Mouse (Mus musculus) hindbrain, postnatal 0 days (tissue): ENCODE results near the gene Ibsp. TPM values are rescaled to one million over a fixed set of nuclear protein-coding genes. Genes with fewer than 3 reads are reported as not detected.
A peak's percentile ranks its signal among the peaks of the same experiment; 100 is the strongest.

Experiments used
- ATAC-seq: fragments of 200-750 bp; cut with Nextera tagmentation; 2 replicates; pipeline ENCODE4 v1.8.0; 2017; ENCODE audit warnings: mild to moderate bottlenecking, moderate TSS enrichment, moderate library complexity
- DNase-seq: peaks from one replicate; pipeline ENCODE4 v3.0.0-alpha.2; 2015; ENCODE audit warnings: low spot score
- H3K27ac ChIP-seq: fragments of 300-500 bp; sonication (generic); 2 replicates; pipeline ENCODE4 v1.5.1; 2014; ENCODE audit warnings: mild to moderate bottlenecking
- H3K27me3 ChIP-seq: fragments of 300-500 bp; sonication (generic); 2 replicates; pipeline ENCODE4 v1.6.1; 2014; ENCODE audit warnings: low read length, mixed read lengths; ENCODE audit not compliant: insufficient read depth
- H3K36me3 ChIP-seq: fragments of 300-500 bp; sonication (generic); 2 replicates; pipeline ENCODE4 v1.6.1; 2014; ENCODE audit warnings: low read length, mixed read lengths; ENCODE audit not compliant: insufficient read depth
- H3K4me1 ChIP-seq: fragments of 300-500 bp; sonication (generic); 2 replicates; pipeline ENCODE4 v1.6.1; 2014; ENCODE audit warnings: antibody characterized with exemption, low read length, mixed read lengths; ENCODE audit not compliant: insufficient read depth
- H3K4me2 ChIP-seq: fragments of 300-500 bp; sonication (generic); 2 replicates; pipeline ENCODE4 v1.6.1; 2014; ENCODE audit warnings: low read depth, mild to moderate bottlenecking, low read length, moderate library complexity, mixed read lengths
- H3K4me3 ChIP-seq: fragments of 300-500 bp; sonication (generic); 2 replicates; pipeline ENCODE4 v1.5.1; 2014; ENCODE audit warnings: low read length
- H3K9ac ChIP-seq: fragments of 300-500 bp; sonication (generic); replicated peaks from 2 replicates; pipeline ENCODE4 v1.6.1; 2014; ENCODE audit warnings: mild to moderate bottlenecking, low read length, moderate library complexity, mixed read lengths
- H3K9me3 ChIP-seq: fragments of 300-500 bp; sonication (generic); 2 replicates; pipeline ENCODE4 v1.6.1; 2016; ENCODE audit warnings: low read length, mixed read lengths
- CTCF ChIP-seq: IDR thresholded peaks from 2 replicates; pipeline ENCODE4 v1.5.1; 2016; ENCODE audit warnings: antibody characterized with exemption, control low read depth, low read depth
- WGBS: fragments of 180-500 bp; shearing (Covaris S2); extraction: QIAGEN DNeasy Blood & Tissue Kit; methylation state at CpG from one replicate; pipeline ENCODE4 v1.1.7; 2014; 5-methylcytosine and 5-hydroxymethylcytosine counted together
- polyA plus RNA-seq: library from polyadenylated mRNA; unstranded; fragments of >200 nt; fragmentation: Nextera tagmentation; extraction: Ambion mirVana; gene quantifications from 2 replicates; pipeline ENCODE4 v1.2.1, GENCODE M21; 2015
- total RNA-seq: library from RNA; depleted of rRNA; stranded (reverse); fragments of >200 nt; gene quantifications from 2 replicates; pipeline ENCODE4 v1.2.3, GENCODE M21; 2014

Ibsp gene
- total and polyA plus RNA-seq, 2 experiments from 2014 or later: 0.20 to 0.37 TPM

- Histone ChIP-seq H3K9me3 (no peaks in the 10 kb centered on the region), H3K36me3 (no peaks in the 10 kb centered on the region), H3K4me3 (no peak overlapping the region), H3K27ac (no peak overlapping the region), H3K27me3 (no peaks in the 10 kb centered on the region), H3K4me2 (no peak overlapping the region), H3K9ac (no peak overlapping the region), H3K4me1 (no peaks in the 10 kb centered on the region)
- ATAC-seq (no peak), DNase-seq (no peak)
- no peak for TF ChIP-seq CTCF
- WGBS: 63% methylated on average over 3 of the region's 3 CpGs
Observed at GRCm38 (mm10) chr5:104332296-104332695, 33.3 kb downstream of the Ibsp start.

- no peaks in the 10 kb centered on the region for H3K36me3 ChIP-seq
- no peaks in the 10 kb centered on the region for H3K9me3 ChIP-seq
- H3K4me3 ChIP-seq: no peak overlapping the region
- no peaks in the 10 kb centered on the region for H3K4me1 ChIP-seq
- H3K27ac ChIP-seq: no peak overlapping the region
- no peaks in the 10 kb centered on the region for H3K27me3 ChIP-seq
- peak; percentile 88 for DNase-seq
- 40% methylated on average over 7 of the region's 7 CpGs for WGBS
- H3K4me2 ChIP-seq: no peak overlapping the region
- ATAC-seq: peak; percentile 79
- TF ChIP-seq CTCF: peak; percentile 94
- H3K9ac ChIP-seq: no peak overlapping the region
Observed at GRCm38 (mm10) chr5:104333231-104333640, 34.3 kb downstream of the Ibsp start.

GRCm38 (mm10) chr5:104333643-104334042, 34.7 kb downstream of the Ibsp start:
- Histone ChIP-seq H3K9me3 (no peaks in the 10 kb centered on the region), H3K4me1 (no peaks in the 10 kb centered on the region), H3K9ac (no peak overlapping the region), H3K36me3 (no peaks in the 10 kb centered on the region), H3K4me2 (no peak overlapping the region), H3K27me3 (no peaks in the 10 kb centered on the region), H3K27ac (no peak overlapping the region), H3K4me3 (no peak overlapping the region)
- DNase-seq (no peak), ATAC-seq (peak; percentile 21; the same call in 1 of the 2 replicates)
- TF ChIP-seq CTCF: no peak
- 77% methylated on average over 6 of the region's 6 CpGs for WGBS

- Histone ChIP-seq H3K36me3 (no peaks in the 10 kb centered on the region), H3K4me3 (no peak overlapping the region), H3K9me3 (no peaks in the 10 kb centered on the region), H3K9ac (no peak overlapping the region), H3K27me3 (no peaks in the 10 kb centered on the region), H3K4me2 (no peak overlapping the region), H3K4me1 (no peaks in the 10 kb centered on the region), H3K27ac (no peak overlapping the region)
- DNase-seq: no peak
- 87% methylated on average over 14 of the region's 14 CpGs for WGBS
- TF ChIP-seq CTCF: no peak
- ATAC-seq: no peak
Observed at GRCm38 (mm10) chr5:104334516-104334915, 35.5 kb downstream of the Ibsp start.

GRCm38 (mm10) chr5:104335962-104336361, 37.0 kb downstream of the Ibsp start:
- TF ChIP-seq CTCF: no peak
- Histone ChIP-seq H3K4me2 (no peak overlapping the region), H3K27ac (no peak overlapping the region), H3K4me1 (no peaks in the 10 kb centered on the region), H3K9me3 (no peaks in the 10 kb centered on the region), H3K9ac (no peak overlapping the region), H3K4me3 (no peak overlapping the region), H3K36me3 (no peaks in the 10 kb centered on the region), H3K27me3 (no peaks in the 10 kb centered on the region)
- ATAC-seq: no peak
- 88% methylated on average over 5 of the region's 5 CpGs for WGBS
- no peak for DNase-seq

GRCm38 (mm10) chr5:104337491-104337890, 38.5 kb downstream of the Ibsp start:
- Histone ChIP-seq H3K4me3 (no peak overlapping the region), H3K9ac (no peak overlapping the region), H3K9me3 (no peaks in the 10 kb centered on the region), H3K27me3 (no peaks in the 10 kb centered on the region), H3K4me2 (no peak overlapping the region), H3K27ac (no peak overlapping the region), H3K36me3 (no peaks in the 10 kb centered on the region), H3K4me1 (no peaks in the 10 kb centered on the region)
- ATAC-seq (no peak), DNase-seq (no peak)
- 70% methylated on average over 4 of the region's 4 CpGs for WGBS
- TF ChIP-seq CTCF: no peak

GRCm38 (mm10) chr5:104339009-104339408, 40.0 kb downstream of the Ibsp start:
- no peak for TF ChIP-seq CTCF
- WGBS: 77% methylated on average over 5 of the region's 5 CpGs
- ATAC-seq (no peak), DNase-seq (no peak)
- H3K9me3 ChIP-seq: no peaks in the 10 kb centered on the region
- no peaks in the 10 kb centered on the region for H3K36me3 ChIP-seq
- H3K4me3 ChIP-seq: no peak overlapping the region
- no peaks in the 10 kb centered on the region for H3K4me1 ChIP-seq
- no peaks in the 10 kb centered on the region for H3K27me3 ChIP-seq
- no peak overlapping the region for H3K27ac ChIP-seq
- H3K9ac ChIP-seq: no peak overlapping the region
- H3K4me2 ChIP-seq: no peak overlapping the region
